In genomic region chr3:122466100-122466730, GRCm38 (mm10) we compare ENCODE assay signal across 8 mouse cellular contexts.
A peak's percentile ranks its signal among the peaks of the same experiment; 100 is the strongest.
DNase-seq lines count a peak whose midpoint lies in the region; ATAC-seq lines count a peak whose summit lies in the region.

No protein-coding gene starts in this region.

- H3K9me3 ChIP-seq in heart, embryonic 10.5 days = no peaks in the 10 kb centered on the region
- no peaks in the 10 kb centered on the region for H3K9me3 ChIP-seq in intestine, embryonic 16.5 days (ENCODE audit: control insufficient read depth, low read length)

- H3K27ac ChIP-seq in heart, embryonic 10.5 days = no peak overlapping the region
- no peak overlapping the region for H3K27ac ChIP-seq in intestine, embryonic 16.5 days (ENCODE audit: low read length)

- 42% methylated on average over 9 of the region's 9 CpGs for WGBS in heart, embryonic 10.5 days
- 39% methylated on average over 9 of the region's 9 CpGs for WGBS in intestine, embryonic 16.5 days

- H3K4me1 ChIP-seq in heart, embryonic 10.5 days = peaks cover 18% of the 10 kb centered on the region
- H3K4me1 ChIP-seq in intestine, embryonic 16.5 days (ENCODE audit: control insufficient read depth, insufficient read depth, low read length) = peaks cover 29% of the 10 kb centered on the region

- 0 out of 2 replicates have a peak overlapping the region, but pooled peaks have one; percentile 3 for H3K9ac ChIP-seq in intestine, embryonic 16.5 days (ENCODE audit: low read depth, low read length)

- H3K4me2 ChIP-seq in intestine, embryonic 16.5 days (ENCODE audit: low read depth, low read length) = no peak overlapping the region

- peak; percentile 9; the same call in 1 of the 2 replicates for ATAC-seq in intestine, embryonic 16.5 days

- peaks cover 71% of the 10 kb centered on the region for H3K27me3 ChIP-seq in heart, embryonic 10.5 days (ENCODE audit: insufficient read depth, poor library complexity, severe bottlenecking)
- no peaks in the 10 kb centered on the region for H3K27me3 ChIP-seq in intestine, embryonic 16.5 days (replicated peaks; ENCODE audit: control insufficient read depth, insufficient read depth, low read length)

- DNase-seq in heart, adult 11 months = peak; percentile 64
- no peak for DNase-seq in heart, embryonic 10.5 days (ENCODE audit: low spot score)
- peak; percentile 26 for DNase-seq in urinary bladder, postnatal 25 days (ENCODE audit: low spot score)
- DNase-seq in urinary bladder, adult 2 months (ENCODE audit: low spot score) = no peak
- peak; percentile 79 to 86 for DNase-seq in cerebellum, postnatal 10 days
- peak; percentile 77 for DNase-seq in lung, postnatal 10 days
- peak; percentile 41 for DNase-seq in thymus, postnatal 14 days

- H3K4me3 ChIP-seq in heart, embryonic 10.5 days = no peak overlapping the region
- no peak overlapping the region for H3K4me3 ChIP-seq in intestine, embryonic 16.5 days (ENCODE audit: low read length)

- no peaks in the 10 kb centered on the region for H3K36me3 ChIP-seq in heart, embryonic 10.5 days
- H3K36me3 ChIP-seq in intestine, embryonic 16.5 days (ENCODE audit: control insufficient read depth, insufficient read depth, low read length) = no peaks in the 10 kb centered on the region

Comparison
In these comparisons a context has a peak if more than half of its experiments do, and no peak if none do; other contexts are left out.
1. DNase-seq: peak in heart, adult 11 months (single experiment), urinary bladder, postnatal 25 days (single experiment), cerebellum, postnatal 10 days (2 of 2), lung, postnatal 10 days (single experiment) and thymus, postnatal 14 days (single experiment); none in heart, embryonic 10.5 days (single experiment) and urinary bladder, adult 2 months (single experiment).